Mouse (Mus musculus) intestine, embryonic 14.5 days (tissue): ENCODE results near the gene Gabra5. TPM values are rescaled to one million over a fixed set of nuclear protein-coding genes. Genes with fewer than 3 reads are reported as not detected.

Source experiments
- ATAC-seq: fragments of 200-750 bp; cut with Nextera tagmentation; replicated peaks from 2 replicates; pipeline ENCODE4 v1.8.0; 2017; ENCODE audit warnings: low read depth, moderate number of reproducible peaks, moderate TSS enrichment, moderate library complexity; ENCODE audit not compliant: low FRiP score, low TSS enrichment
- DNase-seq: peaks from one replicate; pipeline ENCODE4 v3.0.0-alpha.2; 2018; ENCODE audit warnings: low spot score
- H3K27ac ChIP-seq: fragments of 300-500 bp; sonication (generic); 2 replicates; pipeline ENCODE4 v1.5.1; 2014; ENCODE audit warnings: low read depth, mild to moderate bottlenecking, control low read depth
- H3K27me3 ChIP-seq: fragments of 300-500 bp; sonication (generic); replicated peaks from 2 replicates; pipeline ENCODE4 v1.6.1; 2014; ENCODE audit warnings: low read length, control low read depth; ENCODE audit not compliant: control insufficient read depth, insufficient read depth
- H3K36me3 ChIP-seq: fragments of 300-500 bp; sonication (generic); 2 replicates; pipeline ENCODE4 v1.6.1; 2014; ENCODE audit warnings: low read length, control low read depth; ENCODE audit not compliant: control insufficient read depth, insufficient read depth
- H3K4me1 ChIP-seq: fragments of 300-500 bp; sonication (generic); replicated peaks from 2 replicates; pipeline ENCODE4 v1.6.1; 2014; ENCODE audit warnings: low read length, control low read depth, mixed read lengths; ENCODE audit not compliant: control insufficient read depth, insufficient read depth
- H3K4me2 ChIP-seq: fragments of 300-500 bp; sonication (generic); 2 replicates; pipeline ENCODE4 v1.6.1; 2014; ENCODE audit warnings: low read length
- H3K4me3 ChIP-seq: fragments of 300-500 bp; sonication (generic); 2 replicates; pipeline ENCODE4 v1.5.1; 2014; ENCODE audit warnings: low read depth, low read length, control low read depth, mixed read lengths
- H3K9ac ChIP-seq: fragments of 300-500 bp; sonication (generic); 2 replicates; pipeline ENCODE4 v1.6.1; 2014; ENCODE audit warnings: mild to moderate bottlenecking, low read length
- H3K9me3 ChIP-seq: fragments of 300-500 bp; sonication (generic); 2 replicates; pipeline ENCODE4 v1.6.1; 2016; ENCODE audit warnings: low read length, control low read depth; ENCODE audit not compliant: control insufficient read depth
- WGBS: fragments of 180-500 bp; shearing (Covaris S2); extraction: QIAGEN DNeasy Blood & Tissue Kit; methylation state at CpG from one replicate; pipeline ENCODE4 v1.1.7; 2014; 5-methylcytosine and 5-hydroxymethylcytosine counted together
- polyA plus RNA-seq: library from polyadenylated mRNA; unstranded; fragments of >200 nt; fragmentation: Nextera tagmentation; extraction: Ambion mirVana; gene quantifications from 2 replicates; pipeline ENCODE4 v1.2.1, GENCODE M21; 2014

Gabra5 gene
- polyA plus RNA-seq, 1 experiment from 2014 or later: 0.49 TPM

DNA sequence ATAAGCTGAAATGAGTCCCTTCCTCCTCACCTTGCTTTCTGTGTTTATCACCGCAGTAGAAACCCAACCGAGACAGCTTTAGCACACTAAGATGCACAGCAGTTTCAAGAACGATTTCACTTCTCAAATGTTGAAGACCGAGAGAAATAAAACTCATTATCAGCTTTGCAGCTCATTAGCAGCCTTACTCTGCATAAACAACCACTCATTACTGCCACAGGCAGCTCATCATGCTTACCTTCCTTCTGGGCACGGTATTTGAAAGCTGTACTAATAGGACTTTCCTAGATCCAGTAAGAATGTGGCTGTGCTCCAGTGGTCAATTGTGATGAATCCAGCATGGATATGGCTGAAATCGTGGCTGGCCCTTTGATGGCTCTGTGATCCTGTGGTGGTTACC lies 23.0 kb downstream of the Gabra5 start:
- H3K36me3 ChIP-seq: no peaks in the 10 kb centered on the region
- H3K9ac ChIP-seq: no peak overlapping the region
- DNase-seq (no peak), ATAC-seq (no peak)
- H3K27me3 ChIP-seq: no peaks in the 10 kb centered on the region
- H3K27ac ChIP-seq: no peak overlapping the region
- no peak overlapping the region for H3K4me3 ChIP-seq
- H3K9me3 ChIP-seq: no peaks in the 10 kb centered on the region
- H3K4me2 ChIP-seq: no peak overlapping the region
- 76% methylated on average over 6 of the region's 6 CpGs for WGBS
- H3K4me1 ChIP-seq: no peaks in the 10 kb centered on the region

DNA sequence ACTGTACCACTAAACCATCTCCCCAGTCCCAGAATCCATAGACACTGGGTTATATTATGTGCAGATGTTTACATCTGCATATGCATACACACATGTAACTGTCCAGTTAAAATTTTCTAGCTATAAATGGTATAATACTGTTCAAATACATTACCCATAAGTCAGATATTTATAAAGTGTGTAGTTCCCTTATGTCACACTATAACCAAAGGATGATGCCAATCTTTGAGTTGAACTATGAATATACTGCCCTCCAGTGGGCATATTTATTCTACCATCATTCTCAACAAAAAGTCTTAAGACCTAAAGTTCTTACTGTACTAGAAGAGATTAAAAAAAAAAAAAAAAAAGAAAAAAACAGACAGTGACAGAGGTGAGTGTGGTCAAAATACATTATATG lies 27.0 kb downstream of the Gabra5 start:
- DNase-seq: no peak

GRCm38 (mm10) chr7:57473811-57474525 lies 35.9 kb downstream of the Gabra5 start:
- WGBS: 75% methylated on average over 4 of the region's 4 CpGs
- no peak for ATAC-seq

More for the DNA sequence above, 27.0 kb downstream of the Gabra5 start:
- Histone ChIP-seq H3K36me3 (no peaks in the 10 kb centered on the region), H3K4me3 (no peak overlapping the region), H3K4me2 (no peak overlapping the region), H3K27ac (no peak overlapping the region), H3K9ac (no peak overlapping the region), H3K9me3 (no peaks in the 10 kb centered on the region), H3K4me1 (no peaks in the 10 kb centered on the region), H3K27me3 (no peaks in the 10 kb centered on the region)
- ATAC-seq: no peak

DNA sequence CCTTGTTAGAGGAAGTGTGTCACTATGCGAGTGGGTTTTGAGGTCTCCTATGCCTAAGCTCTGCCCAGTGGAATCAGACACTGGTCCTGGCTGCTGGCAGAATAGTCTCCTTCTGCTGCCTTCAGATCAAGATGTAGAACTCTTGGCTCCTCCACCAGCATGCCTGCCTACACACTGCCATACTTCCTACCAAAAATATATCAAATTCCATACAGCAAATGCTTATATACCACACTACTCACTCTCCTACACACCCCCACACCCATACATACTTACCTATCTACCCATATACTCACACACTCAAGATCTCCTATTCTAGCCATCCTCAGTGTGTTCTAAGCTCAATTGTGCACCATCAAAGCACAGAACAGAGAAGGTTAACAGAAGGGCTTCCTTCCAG lies 38.5 kb downstream of the Gabra5 start:
- WGBS: 100% methylated on average over 1 of the region's 1 CpGs
- H3K4me1 ChIP-seq: no peaks in the 10 kb centered on the region
- no peak overlapping the region for H3K4me2 ChIP-seq
- no peak overlapping the region for H3K9ac ChIP-seq
- no peak for DNase-seq
- H3K9me3 ChIP-seq: no peaks in the 10 kb centered on the region
- H3K27me3 ChIP-seq: no peaks in the 10 kb centered on the region
- no peak overlapping the region for H3K4me3 ChIP-seq
- H3K27ac ChIP-seq: no peak overlapping the region
- ATAC-seq: no peak
- no peaks in the 10 kb centered on the region for H3K36me3 ChIP-seq

More at GRCm38 (mm10) chr7:57473811-57474525, 35.9 kb downstream of the Gabra5 start:
- H3K27me3 ChIP-seq: no peaks in the 10 kb centered on the region
- no peak overlapping the region for H3K4me2 ChIP-seq
- no peak for DNase-seq
- no peaks in the 10 kb centered on the region for H3K4me1 ChIP-seq
- no peaks in the 10 kb centered on the region for H3K9me3 ChIP-seq
- no peaks in the 10 kb centered on the region for H3K36me3 ChIP-seq
- no peak overlapping the region for H3K9ac ChIP-seq
- no peak overlapping the region for H3K4me3 ChIP-seq
- no peak overlapping the region for H3K27ac ChIP-seq

DNA sequence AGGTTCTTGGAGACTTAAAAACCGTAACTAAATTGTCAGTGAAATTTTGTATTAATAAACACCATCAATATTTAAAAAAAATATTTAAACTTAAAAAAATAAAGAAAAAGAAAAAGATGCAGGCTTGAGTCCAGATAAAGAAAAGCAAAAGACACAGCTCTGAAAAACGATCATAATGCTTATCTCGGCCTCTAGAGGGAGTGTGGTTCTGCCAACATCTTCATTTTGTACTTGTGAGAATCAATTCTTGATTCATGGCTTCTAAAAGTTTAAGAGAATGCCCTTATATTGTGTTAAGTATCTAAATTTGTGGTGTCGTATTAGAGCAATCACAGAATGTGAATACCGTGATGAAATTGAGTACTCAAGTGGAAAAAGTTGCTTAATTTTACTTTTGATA lies 49.5 kb downstream of the Gabra5 start:
- Histone ChIP-seq H3K27me3 (no peaks in the 10 kb centered on the region), H3K36me3 (no peaks in the 10 kb centered on the region), H3K4me3 (no peak overlapping the region), H3K9me3 (no peaks in the 10 kb centered on the region), H3K9ac (no peak overlapping the region), H3K27ac (no peak overlapping the region), H3K4me2 (no peak overlapping the region), H3K4me1 (no peaks in the 10 kb centered on the region)
- ATAC-seq (no peak), DNase-seq (no peak)
- WGBS: 74% methylated on average over 5 of the region's 5 CpGs

- H3K36me3 ChIP-seq: no peaks in the 10 kb centered on the region
- no peak overlapping the region for H3K4me2 ChIP-seq
- H3K4me3 ChIP-seq: no peak overlapping the region
- 75% methylated on average over 1 of the region's 1 CpGs for WGBS
- H3K9ac ChIP-seq: no peak overlapping the region
- no peaks in the 10 kb centered on the region for H3K9me3 ChIP-seq
- ATAC-seq (no peak), DNase-seq (no peak)
- H3K4me1 ChIP-seq: no peaks in the 10 kb centered on the region
- no peaks in the 10 kb centered on the region for H3K27me3 ChIP-seq
- no peak overlapping the region for H3K27ac ChIP-seq
These were observed 61.6 kb downstream of the Gabra5 start for GRCm38 (mm10) chr7:57448239-57448638.

DNA sequence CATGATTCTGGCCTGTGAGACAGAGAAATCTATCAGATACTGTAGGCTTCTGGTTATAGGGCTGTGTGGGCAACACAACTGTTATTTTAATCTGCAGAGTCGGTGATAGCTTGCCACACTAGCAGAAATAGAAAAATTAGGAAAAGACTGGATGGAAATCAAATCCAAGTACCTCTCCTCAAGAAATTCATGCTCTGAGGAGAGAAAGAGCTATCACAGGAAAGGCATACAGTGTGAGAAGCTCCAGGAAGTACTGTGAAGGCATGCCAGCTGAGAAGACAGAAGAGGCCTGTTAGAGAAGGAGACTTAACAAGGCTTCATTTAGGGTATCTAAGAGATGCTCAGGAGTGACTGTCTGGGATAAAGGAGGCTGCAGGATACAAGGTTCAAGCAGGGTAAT lies 87.2 kb downstream of the Gabra5 start:
- DNase-seq: no peak
- no peak overlapping the region for H3K27ac ChIP-seq
- no peak overlapping the region for H3K4me2 ChIP-seq
- no peaks in the 10 kb centered on the region for H3K9me3 ChIP-seq
- H3K9ac ChIP-seq: no peak overlapping the region
- WGBS: 91% methylated on average over 1 of the region's 1 CpGs
- no peaks in the 10 kb centered on the region for H3K4me1 ChIP-seq
- no peaks in the 10 kb centered on the region for H3K36me3 ChIP-seq
- H3K4me3 ChIP-seq: no peak overlapping the region
- ATAC-seq: no peak
- H3K27me3 ChIP-seq: no peaks in the 10 kb centered on the region

GRCm38 (mm10) chr7:57421044-57421443 lies 88.8 kb downstream of the Gabra5 start:
- DNase-seq (no peak), ATAC-seq (no peak)
- no peak overlapping the region for H3K9ac ChIP-seq
- H3K9me3 ChIP-seq: no peaks in the 10 kb centered on the region
- no peaks in the 10 kb centered on the region for H3K27me3 ChIP-seq
- no peak overlapping the region for H3K27ac ChIP-seq
- no peaks in the 10 kb centered on the region for H3K4me1 ChIP-seq
- no peaks in the 10 kb centered on the region for H3K36me3 ChIP-seq
- no peak overlapping the region for H3K4me2 ChIP-seq
- WGBS: 76% methylated on average over 1 of the region's 1 CpGs
- H3K4me3 ChIP-seq: no peak overlapping the region

GRCm38 (mm10) chr7:57419392-57419791 lies 90.5 kb downstream of the Gabra5 start, which contains the start of gene Gabrb3:
TSS of gene Gabrb3 (plus strand) at chr7:57419692.
- H3K27ac ChIP-seq: no peak within 1 kb of the TSS
- WGBS: 75% methylated on average over 2 of the region's 2 CpGs
- no peaks in the 10 kb centered on the region for H3K9me3 ChIP-seq
- H3K4me1 ChIP-seq: no peaks in the 10 kb centered on the region
- H3K4me3 ChIP-seq: no peak within 1 kb of the TSS
- H3K4me2 ChIP-seq: no peak within 1 kb of the TSS
- ATAC-seq: no peak
- no peak within 1 kb of the TSS for H3K9ac ChIP-seq
- no peak for DNase-seq
- no peaks in the 10 kb centered on the region for H3K27me3 ChIP-seq
- H3K36me3 ChIP-seq: no peaks in the 10 kb centered on the region
